Mouse (Mus musculus) regulatory T cell (primary cell): ENCODE results near the gene Atp8b3.

ENCODE experiments used
- in situ Hi-C: fragments of 300-600 bp; cut with MboI, MseI; formaldehyde crosslinking; loops from one replicate; pipeline ENCODE4 v1.15.1; 2025; ENCODE audit warnings: high pct_unique_total_duplicates

Gene Atp8b3

GRCm38 (mm10) chr10:80538710-80539394 lies at the start of gene Atp8b3:
Atp8b3 (minus strand) TSS chr10:80539124.
- in situ Hi-C loops = no loop called here

- in situ Hi-C loops = no loop called here
These were observed 48.4 kb upstream of the Atp8b3 start for GRCm38 (mm10) chr10:80587305-80587657.

- in situ Hi-C loops = no loop called here
These were observed 47.7 kb upstream of the Atp8b3 start for GRCm38 (mm10) chr10:80586407-80587304.

GRCm38 (mm10) chr10:80585581-80585980 lies 46.7 kb upstream of the Atp8b3 start:
- in situ Hi-C loops = no loop called here

- in situ Hi-C loops = loop anchor here (5.0 kb wide), 1 partner anchor 32 kb away; no protein-coding TSS in a partner anchor
These were observed 46.0 kb upstream of the Atp8b3 start for GRCm38 (mm10) chr10:80584642-80585552.

- in situ Hi-C loops = loop anchor here (5.0 kb wide), 1 partner anchor 33 kb away; no protein-coding TSS in a partner anchor
These were observed 45.1 kb upstream of the Atp8b3 start for GRCm38 (mm10) chr10:80584045-80584488.

GRCm38 (mm10) chr10:80583047-80583446 lies 44.1 kb upstream of the Atp8b3 start:
- in situ Hi-C loops = loop anchor here (5.0 kb wide), 1 partner anchor 34 kb away; no protein-coding TSS in a partner anchor

- in situ Hi-C loops = loop anchor here (5.0 kb wide), 1 partner anchor 103 kb away; no protein-coding TSS in a partner anchor
These were observed 40.0 kb upstream of the Atp8b3 start for GRCm38 (mm10) chr10:80578911-80579310.

GRCm38 (mm10) chr10:80578131-80578750 lies 39.3 kb upstream of the Atp8b3 start:
- in situ Hi-C loops = loop anchor here (5.0 kb wide), 1 partner anchor 104 kb away; no protein-coding TSS in a partner anchor

GRCm38 (mm10) chr10:80577195-80578130 lies 38.5 kb upstream of the Atp8b3 start, which contains the start of gene Klf16:
Klf16 (minus strand) TSS chr10:80577321.
- in situ Hi-C loops = loop anchor here (5.0 kb wide), 1 partner anchor 105 kb away; no protein-coding TSS in a partner anchor

GRCm38 (mm10) chr10:80576351-80577194 lies 37.6 kb upstream of the Atp8b3 start:
- in situ Hi-C loops = loop anchor here (5.0 kb wide), 1 partner anchor 106 kb away; no protein-coding TSS in a partner anchor

GRCm38 (mm10) chr10:80575925-80576324 lies 37.0 kb upstream of the Atp8b3 start:
- in situ Hi-C loops = loop anchor here (5.0 kb wide), 1 partner anchor 106 kb away; no protein-coding TSS in a partner anchor

- in situ Hi-C loops = loop anchor here (5.0 kb wide), 1 partner anchor 107 kb away; no protein-coding TSS in a partner anchor
These were observed 36.0 kb upstream of the Atp8b3 start for GRCm38 (mm10) chr10:80574896-80575295.

- in situ Hi-C loops = no loop called here
These were observed 35.0 kb upstream of the Atp8b3 start for GRCm38 (mm10) chr10:80573944-80574343.

GRCm38 (mm10) chr10:80572477-80572876 lies 33.6 kb upstream of the Atp8b3 start:
- in situ Hi-C loops = no loop called here

- in situ Hi-C loops = no loop called here
These were observed 32.2 kb upstream of the Atp8b3 start for GRCm38 (mm10) chr10:80570871-80571836.

GRCm38 (mm10) chr10:80570419-80570818 lies 31.5 kb upstream of the Atp8b3 start:
- in situ Hi-C loops = no loop called here
